Mouse (Mus musculus): ENCODE results near the gene Mns1. TPM values are rescaled to one million over a fixed set of nuclear protein-coding genes. Genes with fewer than 3 reads are reported as not detected.
A peak's percentile ranks its signal among the peaks of the same experiment; 100 is the strongest.

Mns1 gene
- polyA plus RNA-seq, 1 experiment = 3.8 TPM

- 0 out of 2 replicates have a peak, but pooled peaks have one; percentile 33 for TF ChIP-seq CTCF (IDR thresholded peaks at IDR 0.05; ENCODE audit: low read depth, low read length)
- TF ChIP-seq POLR2A (IDR thresholded peaks at IDR 0.05; ENCODE audit: borderline replicate concordance, low read depth, low read length) = no peak
- H3K27ac ChIP-seq (ENCODE audit: insufficient read depth, low read depth, low read length) = no peak overlapping the region
- peak overlapping the region; percentile 7; the same call in 1 of the 2 replicates for H3K4me3 ChIP-seq (ENCODE audit: insufficient read depth, low read length)
- H3K4me1 ChIP-seq (ENCODE audit: control insufficient read depth, insufficient read depth, low read length) = peaks cover 22% of the 10 kb centered on the region
Observed at GRCm38 (mm10) chr9:72467551-72468407, 30.0 kb downstream of the Mns1 start.

- no peak overlapping the region for H3K4me3 ChIP-seq (ENCODE audit: insufficient read depth, low read length)
- TF ChIP-seq POLR2A (IDR thresholded peaks at IDR 0.05; ENCODE audit: borderline replicate concordance, low read depth, low read length) = no peak
- TF ChIP-seq CTCF (IDR thresholded peaks at IDR 0.05; ENCODE audit: low read depth, low read length) = no peak
- H3K27ac ChIP-seq (ENCODE audit: insufficient read depth, low read depth, low read length) = no peak overlapping the region
- H3K4me1 ChIP-seq (ENCODE audit: control insufficient read depth, insufficient read depth, low read length) = peaks cover 22% of the 10 kb centered on the region
Observed at GRCm38 (mm10) chr9:72468616-72469015, 30.8 kb downstream of the Mns1 start.

DNA sequence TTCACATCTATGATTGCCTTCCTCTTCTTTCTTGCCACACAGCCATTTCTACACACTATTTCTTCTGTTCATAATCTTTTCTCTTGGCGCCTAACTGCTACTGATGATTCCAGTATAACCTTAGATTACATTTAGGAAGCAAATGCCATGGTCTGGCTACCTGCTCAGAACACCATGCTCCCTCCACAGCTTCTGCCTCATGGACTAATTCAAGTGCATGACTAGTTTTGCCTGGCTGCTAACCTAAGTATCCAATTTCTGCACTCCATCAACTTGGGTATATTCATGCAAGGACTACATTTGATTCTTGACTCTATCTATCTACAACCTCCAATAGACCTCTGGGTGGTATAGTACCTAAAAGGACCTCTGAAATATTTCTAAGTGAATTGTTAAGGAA lies 32.0 kb downstream of the Mns1 start:
- H3K4me1 ChIP-seq (ENCODE audit: control insufficient read depth, insufficient read depth, low read length) = peaks cover 22% of the 10 kb centered on the region
- no peak overlapping the region for H3K4me3 ChIP-seq (ENCODE audit: insufficient read depth, low read length)
- TF ChIP-seq CTCF (IDR thresholded peaks at IDR 0.05; ENCODE audit: low read depth, low read length) (no peak), POLR2A (IDR thresholded peaks at IDR 0.05; ENCODE audit: borderline replicate concordance, low read depth, low read length) (no peak)
- no peak overlapping the region for H3K27ac ChIP-seq (ENCODE audit: insufficient read depth, low read depth, low read length)

DNA sequence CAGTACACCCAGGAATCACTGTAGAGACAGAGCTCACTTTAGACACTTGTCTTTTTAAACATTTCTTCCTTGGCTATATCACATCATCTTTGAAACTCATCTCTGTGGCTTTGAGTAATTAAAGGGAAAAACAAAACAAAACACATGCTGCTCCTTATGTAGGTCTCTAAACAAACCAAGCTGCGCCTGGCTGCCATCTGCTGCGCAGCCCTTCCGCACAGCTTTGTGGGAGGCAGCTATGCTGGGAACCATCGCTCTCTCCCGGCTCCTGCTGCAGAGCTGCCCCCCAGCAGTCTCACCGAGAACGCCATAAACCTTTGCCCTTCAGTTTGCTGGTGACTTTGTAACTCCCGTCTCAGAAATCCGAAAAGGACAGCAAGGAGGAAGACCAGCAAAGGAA lies 37.7 kb downstream of the Mns1 start:
- no peak for TF ChIP-seq CTCF (IDR thresholded peaks at IDR 0.05; ENCODE audit: low read depth, low read length)
- TF ChIP-seq POLR2A (IDR thresholded peaks at IDR 0.05; ENCODE audit: borderline replicate concordance, low read depth, low read length) = no peak
- peaks cover 8% of the 10 kb centered on the region for H3K4me1 ChIP-seq (ENCODE audit: control insufficient read depth, insufficient read depth, low read length)

GRCm38 (mm10) chr9:72477306-72477705 lies 39.5 kb downstream of the Mns1 start:
- Histone ChIP-seq H3K4me1 (ENCODE audit: control insufficient read depth, insufficient read depth, low read length) (peaks cover 8% of the 10 kb centered on the region), H3K27ac (ENCODE audit: insufficient read depth, low read depth, low read length) (no peak overlapping the region), H3K4me3 (ENCODE audit: insufficient read depth, low read length) (no peak overlapping the region)
- TF ChIP-seq POLR2A (IDR thresholded peaks at IDR 0.05; ENCODE audit: borderline replicate concordance, low read depth, low read length) (no peak), CTCF (IDR thresholded peaks at IDR 0.05; ENCODE audit: low read depth, low read length) (no peak)

More for the DNA sequence above, 37.7 kb downstream of the Mns1 start:
- Histone ChIP-seq H3K27ac (ENCODE audit: insufficient read depth, low read depth, low read length) (no peak overlapping the region), H3K4me3 (ENCODE audit: insufficient read depth, low read length) (no peak overlapping the region)

- H3K27ac ChIP-seq (ENCODE audit: insufficient read depth, low read depth, low read length) = no peak overlapping the region
- H3K4me1 ChIP-seq (ENCODE audit: control insufficient read depth, insufficient read depth, low read length) = peaks cover 8% of the 10 kb centered on the region
- H3K4me3 ChIP-seq (ENCODE audit: insufficient read depth, low read length) = no peak overlapping the region
- no peak for TF ChIP-seq CTCF (IDR thresholded peaks at IDR 0.05; ENCODE audit: low read depth, low read length)
- TF ChIP-seq POLR2A (IDR thresholded peaks at IDR 0.05; ENCODE audit: borderline replicate concordance, low read depth, low read length) = no peak
Observed at GRCm38 (mm10) chr9:72479276-72479675, 41.5 kb downstream of the Mns1 start.

DNA sequence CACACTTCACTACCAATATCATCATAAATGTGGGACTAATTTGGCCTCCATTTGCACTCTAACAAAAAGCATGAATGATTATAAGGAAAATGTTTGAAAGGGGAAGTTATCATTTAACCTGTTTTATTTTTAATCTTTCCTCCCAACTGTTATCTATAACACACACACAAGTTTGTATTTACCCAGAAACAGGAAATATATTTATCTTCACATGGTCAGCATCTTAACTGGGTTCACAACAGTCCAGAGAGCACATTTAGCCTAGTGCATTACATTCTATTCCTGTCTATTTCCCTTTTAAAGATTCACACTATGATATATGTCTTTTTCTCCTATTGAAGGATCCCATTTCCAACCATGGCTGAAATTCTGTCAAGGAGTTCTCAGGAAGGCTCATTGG lies 50.7 kb downstream of the Mns1 start:
- peaks cover 5% of the 10 kb centered on the region for H3K4me1 ChIP-seq (ENCODE audit: control insufficient read depth, insufficient read depth, low read length)
- TF ChIP-seq POLR2A (IDR thresholded peaks at IDR 0.05; ENCODE audit: borderline replicate concordance, low read depth, low read length) = no peak
- TF ChIP-seq CTCF (IDR thresholded peaks at IDR 0.05; ENCODE audit: low read depth, low read length) = no peak
- H3K4me3 ChIP-seq (ENCODE audit: insufficient read depth, low read length) = no peak overlapping the region
- no peak overlapping the region for H3K27ac ChIP-seq (ENCODE audit: insufficient read depth, low read depth, low read length)

- no peak overlapping the region for H3K27ac ChIP-seq (ENCODE audit: insufficient read depth, low read depth, low read length)
- peaks cover 9% of the 10 kb centered on the region for H3K4me1 ChIP-seq (ENCODE audit: control insufficient read depth, insufficient read depth, low read length)
- TF ChIP-seq POLR2A (IDR thresholded peaks at IDR 0.05; ENCODE audit: borderline replicate concordance, low read depth, low read length) (no peak), CTCF (IDR thresholded peaks at IDR 0.05; ENCODE audit: low read depth, low read length) (no peak)
- no peak overlapping the region for H3K4me3 ChIP-seq (ENCODE audit: insufficient read depth, low read length)
Observed at GRCm38 (mm10) chr9:72489131-72489530, 51.3 kb downstream of the Mns1 start.

GRCm38 (mm10) chr9:72491559-72492193 lies 53.9 kb downstream of the Mns1 start:
- Histone ChIP-seq H3K27ac (ENCODE audit: insufficient read depth, low read depth, low read length) (peak overlapping the region; percentile 58), H3K4me1 (ENCODE audit: control insufficient read depth, insufficient read depth, low read length) (peaks cover 9% of the 10 kb centered on the region), H3K4me3 (ENCODE audit: insufficient read depth, low read length) (peak overlapping the region; percentile 74)
- TF ChIP-seq CTCF (IDR thresholded peaks at IDR 0.05; ENCODE audit: low read depth, low read length) (no peak), POLR2A (IDR thresholded peaks at IDR 0.05; ENCODE audit: borderline replicate concordance, low read depth, low read length) (no peak)

- peak within 1 kb of the TSS; percentile 74 for H3K4me3 ChIP-seq (ENCODE audit: insufficient read depth, low read length)
- peak within 1 kb of the TSS; percentile 58 for H3K27ac ChIP-seq (ENCODE audit: insufficient read depth, low read depth, low read length)
- peaks cover 9% of the 10 kb centered on the region for H3K4me1 ChIP-seq (ENCODE audit: control insufficient read depth, insufficient read depth, low read length)
- TF ChIP-seq POLR2A (IDR thresholded peaks at IDR 0.05; ENCODE audit: borderline replicate concordance, low read depth, low read length) (no peak), CTCF (IDR thresholded peaks at IDR 0.05; ENCODE audit: low read depth, low read length) (no peak)
Observed at GRCm38 (mm10) chr9:72492194-72492565, 54.4 kb downstream of the Mns1 start, which contains the start of gene Tex9. Gene Tex9 (minus strand): TSS chr9:72492212.
